Mouse (Mus musculus) neural tube, embryonic 12.5 days (tissue): Measurements from ENCODE around the gene Trib2. TPM values are rescaled to one million over a fixed set of nuclear protein-coding genes. Genes with fewer than 3 reads are reported as not detected.

Experiments used
- ATAC-seq: fragments of 200-750 bp; cut with Nextera tagmentation; 2 replicates; pipeline ENCODE4 v1.8.0; 2017; ENCODE audit warnings: low read depth, mild to moderate bottlenecking, moderate TSS enrichment, moderate library complexity; ENCODE audit not compliant: low FRiP score
- H3K27ac ChIP-seq: fragments of 300-500 bp; sonication (generic); 2 replicates; pipeline ENCODE4 v1.5.1; 2016
- H3K27me3 ChIP-seq: fragments of 300-500 bp; sonication (generic); replicated peaks from 2 replicates; pipeline ENCODE4 v1.6.1; 2016; ENCODE audit warnings: mild to moderate bottlenecking
- H3K36me3 ChIP-seq: fragments of 300-500 bp; sonication (generic); 2 replicates; pipeline ENCODE4 v1.6.1; 2016; ENCODE audit warnings: mild to moderate bottlenecking
- H3K4me1 ChIP-seq: fragments of 300-500 bp; sonication (generic); 2 replicates; pipeline ENCODE4 v1.6.1; 2016
- H3K4me2 ChIP-seq: fragments of 300-500 bp; sonication (generic); replicated peaks from 2 replicates; pipeline ENCODE4 v1.6.1; 2016; ENCODE audit warnings: mild to moderate bottlenecking
- H3K4me3 ChIP-seq: fragments of 300-500 bp; sonication (generic); 2 replicates; pipeline ENCODE4 v1.5.1; 2016
- H3K9ac ChIP-seq: fragments of 300-500 bp; sonication (generic); 2 replicates; pipeline ENCODE4 v1.6.1; 2016; ENCODE audit warnings: mild to moderate bottlenecking
- H3K9me3 ChIP-seq: fragments of 300-500 bp; sonication (generic); 2 replicates; pipeline ENCODE4 v1.6.1; 2016; ENCODE audit warnings: mild to moderate bottlenecking
- WGBS: fragments of 180-500 bp; shearing (Covaris S2); methylation state at CpG from one replicate; pipeline ENCODE4 v1.1.7; 2016; 5-methylcytosine and 5-hydroxymethylcytosine counted together
- polyA plus RNA-seq: library from polyadenylated mRNA; unstranded; fragments of >200 nt; fragmentation: Nextera tagmentation; extraction: Ambion mirVana; gene quantifications from 2 replicates; pipeline ENCODE4 v1.2.1, GENCODE M21; 2016

The Trib2 gene
- polyA plus RNA-seq, 1 experiment from 2014 or later: 104 TPM

GRCm38 (mm10) chr12:15798019-15798418, 18.7 kb downstream of the Trib2 start:
- Histone ChIP-seq H3K36me3 (peaks cover 67% of the 10 kb centered on the region), H3K4me1 (peaks cover 18% of the 10 kb centered on the region)
- ATAC-seq: no peak

DNA sequence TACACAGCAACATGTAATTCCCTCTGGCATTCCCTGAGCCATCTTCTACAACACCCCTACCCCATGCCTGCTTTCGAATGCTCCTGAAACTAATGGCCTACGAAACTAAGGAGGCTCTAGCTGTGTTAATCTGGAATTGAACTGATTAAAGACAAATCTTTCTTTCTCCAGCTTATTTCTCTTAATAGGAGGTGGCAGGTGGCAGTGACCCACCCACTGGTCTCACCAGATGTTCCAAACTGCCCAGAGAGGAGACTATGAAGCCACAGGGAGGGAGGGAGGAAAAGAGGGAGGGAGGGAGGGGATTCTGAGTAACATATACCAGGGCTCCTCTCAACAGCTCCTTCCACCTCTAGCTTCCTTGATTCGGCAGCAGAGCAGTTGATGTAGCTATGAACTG, 20.8 kb downstream of the Trib2 start:
- H3K36me3 ChIP-seq: peaks cover 73% of the 10 kb centered on the region
- H3K9ac ChIP-seq: no peak overlapping the region
- peaks cover 10% of the 10 kb centered on the region for H3K4me1 ChIP-seq
- H3K27me3 ChIP-seq: no peaks in the 10 kb centered on the region
- no peak overlapping the region for H3K4me2 ChIP-seq
- no peak for ATAC-seq
- WGBS: 83% methylated on average over 3 of the region's 3 CpGs
- no peak overlapping the region for H3K4me3 ChIP-seq
- H3K9me3 ChIP-seq: no peaks in the 10 kb centered on the region
- no peak overlapping the region for H3K27ac ChIP-seq

More at GRCm38 (mm10) chr12:15798019-15798418, 18.7 kb downstream of the Trib2 start:
- no peaks in the 10 kb centered on the region for H3K9me3 ChIP-seq
- H3K27ac ChIP-seq: no peak overlapping the region
- no peaks in the 10 kb centered on the region for H3K27me3 ChIP-seq
- H3K9ac ChIP-seq: no peak overlapping the region
- no peak overlapping the region for H3K4me2 ChIP-seq
- H3K4me3 ChIP-seq: no peak overlapping the region
- 76% methylated on average over 7 of the region's 7 CpGs for WGBS

DNA sequence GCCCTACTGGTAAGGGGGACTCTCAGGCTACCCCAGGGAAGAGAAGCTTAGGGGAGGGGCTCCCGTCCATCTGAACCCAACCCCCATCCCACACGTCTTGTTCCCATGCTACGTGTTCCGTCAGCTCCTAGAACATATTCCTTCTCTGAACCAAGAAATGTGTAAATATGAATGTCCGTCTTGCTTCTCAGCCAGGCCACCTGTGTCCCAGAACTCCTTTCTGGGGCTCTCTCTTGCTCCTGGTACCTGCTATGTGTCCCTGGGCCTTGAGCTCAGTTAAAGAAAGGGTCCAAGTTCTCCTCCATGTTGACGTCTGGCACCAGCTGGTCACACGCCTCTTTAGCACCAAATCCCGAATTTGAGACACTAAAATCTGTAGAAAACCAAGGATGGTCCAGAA, 23.4 kb downstream of the Trib2 start:
- ATAC-seq: no peak

GRCm38 (mm10) chr12:15790181-15790580, 26.5 kb downstream of the Trib2 start:
- Histone ChIP-seq H3K4me1 (no peaks in the 10 kb centered on the region; the same call in 1 of the 2 replicates), H3K36me3 (peaks cover 47% of the 10 kb centered on the region), H3K9me3 (no peaks in the 10 kb centered on the region), H3K27ac (no peak overlapping the region), H3K4me2 (no peak overlapping the region), H3K4me3 (no peak overlapping the region), H3K9ac (no peak overlapping the region), H3K27me3 (no peaks in the 10 kb centered on the region)
- no peak for ATAC-seq
- 89% methylated on average over 2 of the region's 2 CpGs for WGBS

More for the DNA sequence above, 23.4 kb downstream of the Trib2 start:
- no peak overlapping the region for H3K4me3 ChIP-seq
- no peaks in the 10 kb centered on the region for H3K9me3 ChIP-seq
- WGBS: 95% methylated on average over 8 of the region's 8 CpGs
- H3K4me1 ChIP-seq: no peaks in the 10 kb centered on the region; the same call in 1 of the 2 replicates
- peaks cover 71% of the 10 kb centered on the region for H3K36me3 ChIP-seq
- no peak overlapping the region for H3K9ac ChIP-seq
- no peak overlapping the region for H3K27ac ChIP-seq
- H3K4me2 ChIP-seq: no peak overlapping the region
- H3K27me3 ChIP-seq: no peaks in the 10 kb centered on the region

DNA sequence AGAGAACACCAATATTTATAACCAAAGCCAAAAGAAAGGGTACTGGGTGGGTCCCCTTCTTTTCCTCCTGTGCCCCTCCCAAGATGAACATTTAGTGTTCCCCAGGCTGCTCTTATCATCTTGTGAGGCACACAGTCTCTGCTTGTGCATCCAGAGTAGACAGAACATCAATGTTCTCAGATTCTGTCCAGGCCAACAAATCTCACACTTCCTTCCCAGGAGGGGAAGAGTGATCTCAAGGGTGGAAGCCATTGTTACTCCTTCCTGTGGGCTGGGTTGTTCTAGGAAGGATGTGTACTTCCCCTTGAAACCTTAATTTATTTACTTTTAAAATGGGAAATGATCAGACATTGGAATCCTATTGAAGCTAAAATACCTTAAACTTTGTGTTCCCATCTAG, 39.7 kb downstream of the Trib2 start:
- no peak overlapping the region for H3K4me2 ChIP-seq
- no peak for ATAC-seq

GRCm38 (mm10) chr12:15771686-15772085, 45.0 kb downstream of the Trib2 start:
- Histone ChIP-seq H3K27ac (no peak overlapping the region), H3K9me3 (no peaks in the 10 kb centered on the region), H3K27me3 (no peaks in the 10 kb centered on the region), H3K4me1 (no peaks in the 10 kb centered on the region), H3K4me2 (no peak overlapping the region), H3K4me3 (no peak overlapping the region), H3K36me3 (no peaks in the 10 kb centered on the region), H3K9ac (no peak overlapping the region)
- ATAC-seq: no peak
- WGBS: 84% methylated on average over 6 of the region's 6 CpGs

More for the DNA sequence above, 39.7 kb downstream of the Trib2 start:
- no peaks in the 10 kb centered on the region for H3K27me3 ChIP-seq
- no peaks in the 10 kb centered on the region for H3K36me3 ChIP-seq
- H3K9ac ChIP-seq: no peak overlapping the region
- no peak overlapping the region for H3K27ac ChIP-seq
- H3K4me3 ChIP-seq: no peak overlapping the region
- no peaks in the 10 kb centered on the region for H3K9me3 ChIP-seq
- no peaks in the 10 kb centered on the region for H3K4me1 ChIP-seq

GRCm38 (mm10) chr12:15768536-15768935, 48.2 kb downstream of the Trib2 start:
- H3K36me3 ChIP-seq: no peaks in the 10 kb centered on the region
- 94% methylated on average over 3 of the region's 3 CpGs for WGBS
- H3K27me3 ChIP-seq: no peaks in the 10 kb centered on the region

GRCm38 (mm10) chr12:15765996-15766395, 50.7 kb downstream of the Trib2 start:
- Histone ChIP-seq H3K4me3 (no peak overlapping the region), H3K27ac (no peak overlapping the region), H3K9ac (no peak overlapping the region), H3K27me3 (no peaks in the 10 kb centered on the region), H3K4me1 (no peaks in the 10 kb centered on the region), H3K9me3 (no peaks in the 10 kb centered on the region), H3K36me3 (no peaks in the 10 kb centered on the region), H3K4me2 (no peak overlapping the region)
- WGBS: 94% methylated on average over 12 of the region's 12 CpGs
- ATAC-seq: no peak

More at GRCm38 (mm10) chr12:15768536-15768935, 48.2 kb downstream of the Trib2 start:
- no peaks in the 10 kb centered on the region for H3K9me3 ChIP-seq
- H3K27ac ChIP-seq: no peak overlapping the region
- no peak overlapping the region for H3K9ac ChIP-seq
- ATAC-seq: no peak
- H3K4me1 ChIP-seq: no peaks in the 10 kb centered on the region
- H3K4me2 ChIP-seq: no peak overlapping the region
- H3K4me3 ChIP-seq: no peak overlapping the region

DNA sequence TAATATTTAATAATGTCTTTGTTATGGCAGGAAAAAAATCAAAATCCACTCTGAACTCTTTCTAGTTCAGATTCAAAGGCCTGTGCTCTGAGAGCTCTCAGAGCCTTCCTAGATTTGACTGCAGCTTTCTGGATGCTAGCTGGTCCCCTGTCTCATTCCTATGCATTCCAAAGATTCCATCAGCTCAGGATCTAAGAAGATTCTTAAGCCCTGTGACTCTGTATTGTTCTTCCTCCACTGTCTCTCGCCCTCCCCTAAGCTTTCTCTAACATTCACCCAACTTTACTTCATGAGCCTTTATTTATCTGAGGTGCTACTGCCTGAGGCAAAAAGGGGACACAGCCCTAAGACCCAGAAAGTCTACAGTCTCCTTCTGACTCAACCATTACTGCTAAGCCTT, 51.5 kb downstream of the Trib2 start:
- H3K4me2 ChIP-seq: no peak overlapping the region
- H3K9me3 ChIP-seq: no peaks in the 10 kb centered on the region
- H3K4me3 ChIP-seq: no peak overlapping the region
- H3K27me3 ChIP-seq: no peaks in the 10 kb centered on the region
- no peaks in the 10 kb centered on the region for H3K36me3 ChIP-seq
- 13% methylated on average over 1 of the region's 1 CpGs for WGBS
- H3K9ac ChIP-seq: no peak overlapping the region
- H3K27ac ChIP-seq: no peak overlapping the region
- H3K4me1 ChIP-seq: no peaks in the 10 kb centered on the region
- ATAC-seq: no peak

GRCm38 (mm10) chr12:15761453-15762116, 55.1 kb downstream of the Trib2 start:
- Histone ChIP-seq H3K9me3 (no peaks in the 10 kb centered on the region), H3K9ac (no peak overlapping the region), H3K27ac (no peak overlapping the region), H3K36me3 (no peaks in the 10 kb centered on the region), H3K4me1 (no peaks in the 10 kb centered on the region), H3K27me3 (no peaks in the 10 kb centered on the region), H3K4me3 (no peak overlapping the region), H3K4me2 (no peak overlapping the region)
- ATAC-seq: no peak
- 90% methylated on average over 8 of the region's 8 CpGs for WGBS

DNA sequence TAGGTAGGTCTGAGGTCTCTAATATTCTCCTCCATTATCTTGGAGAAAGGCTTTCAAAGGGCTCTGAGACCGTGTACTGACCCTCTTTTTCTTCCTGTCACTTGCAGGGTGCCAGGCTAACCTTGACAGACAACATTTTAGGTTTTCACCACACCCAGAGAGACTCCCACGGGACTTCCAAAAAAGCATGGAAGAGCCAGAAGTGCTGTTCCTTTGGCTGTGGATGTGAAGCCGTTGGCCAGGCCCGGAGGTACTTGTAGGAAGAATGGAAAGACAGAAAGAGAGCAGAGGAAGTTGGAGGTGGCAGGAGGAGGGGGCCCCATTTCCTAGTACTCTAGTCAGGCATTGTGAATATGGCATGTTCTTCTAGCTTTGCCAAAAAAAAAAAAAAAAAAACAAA, 56.0 kb downstream of the Trib2 start:
- H3K27ac ChIP-seq: no peak overlapping the region
- no peak overlapping the region for H3K4me2 ChIP-seq
- H3K9ac ChIP-seq: no peak overlapping the region
- WGBS: 83% methylated on average over 4 of the region's 4 CpGs
- H3K36me3 ChIP-seq: no peaks in the 10 kb centered on the region
- no peaks in the 10 kb centered on the region for H3K9me3 ChIP-seq
- ATAC-seq: no peak
- no peak overlapping the region for H3K4me3 ChIP-seq
- H3K27me3 ChIP-seq: no peaks in the 10 kb centered on the region
- no peaks in the 10 kb centered on the region for H3K4me1 ChIP-seq

DNA sequence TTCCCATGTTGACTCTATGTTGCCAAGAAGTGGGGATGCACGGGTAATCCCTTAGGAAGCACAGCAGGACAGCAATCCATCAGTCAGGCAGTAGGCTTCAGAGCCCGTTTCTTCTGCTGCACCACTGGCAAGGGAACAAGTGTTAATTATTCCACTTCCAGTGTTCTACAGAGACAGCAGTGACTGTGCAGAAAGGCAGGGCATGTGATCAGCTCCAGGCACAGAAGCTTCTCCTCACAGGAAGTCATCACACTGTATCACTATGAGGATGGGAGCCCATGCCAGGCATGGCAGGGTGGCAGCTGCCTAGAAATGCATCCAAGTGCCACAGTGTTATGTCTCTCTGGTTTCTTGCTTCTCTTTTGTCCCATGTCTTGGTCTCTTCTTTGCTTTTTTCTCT, 57.9 kb downstream of the Trib2 start:
- H3K9ac ChIP-seq: no peak overlapping the region
- no peak for ATAC-seq
- H3K4me2 ChIP-seq: no peak overlapping the region
- no peaks in the 10 kb centered on the region for H3K36me3 ChIP-seq
- 16% methylated on average over 2 of the region's 2 CpGs for WGBS
- no peaks in the 10 kb centered on the region for H3K9me3 ChIP-seq
- H3K27me3 ChIP-seq: no peaks in the 10 kb centered on the region
- no peak overlapping the region for H3K4me3 ChIP-seq
- no peak overlapping the region for H3K27ac ChIP-seq
- H3K4me1 ChIP-seq: no peaks in the 10 kb centered on the region

DNA sequence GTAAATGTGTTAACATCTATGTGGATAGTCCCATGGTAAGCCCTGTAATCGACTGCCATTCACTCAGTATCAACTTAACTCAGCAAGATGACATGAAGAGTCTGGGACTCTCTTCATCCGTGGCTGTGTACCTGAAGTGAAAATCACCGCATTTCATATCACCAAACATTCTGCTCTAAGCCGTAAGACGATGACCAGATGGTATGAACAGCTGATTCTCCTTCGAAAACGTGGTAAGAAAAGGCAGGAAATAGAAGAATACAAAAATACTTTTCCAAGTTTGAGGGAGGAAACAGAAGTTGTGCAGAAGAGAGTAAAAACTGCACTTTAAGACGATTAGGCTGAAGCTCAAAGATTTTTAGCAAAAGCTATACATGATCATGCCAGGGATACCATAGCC, 59.4 kb downstream of the Trib2 start:
- WGBS: 88% methylated on average over 8 of the region's 8 CpGs
- ATAC-seq: no peak
- no peak overlapping the region for H3K27ac ChIP-seq
- no peaks in the 10 kb centered on the region for H3K9me3 ChIP-seq
- no peak overlapping the region for H3K4me3 ChIP-seq
- no peaks in the 10 kb centered on the region for H3K36me3 ChIP-seq
- H3K4me2 ChIP-seq: no peak overlapping the region
- H3K27me3 ChIP-seq: no peaks in the 10 kb centered on the region
- no peaks in the 10 kb centered on the region for H3K4me1 ChIP-seq
- no peak overlapping the region for H3K9ac ChIP-seq
